Mouse (Mus musculus) MEL (cell line): Measurements from ENCODE around the gene Creb3. TPM values are rescaled to one million over a fixed set of nuclear protein-coding genes. Genes with fewer than 3 reads are reported as not detected.

Source experiments
- DNase-seq: peaks from one replicate; pipeline ENCODE4 v3.0.0; 2011; ENCODE audit warnings: low read depth, low spot score
- H3K27ac ChIP-seq: 2 replicates; pipeline ENCODE4 v1.5.1; 2012; ENCODE audit warnings: low read depth, mild to moderate bottlenecking, control low read depth, low read length, moderate library complexity; ENCODE audit not compliant: control insufficient read depth
- H3K27me3 ChIP-seq, 2 experiments: fragments of 150-350 bp in 1 of 2; sonication (generic) in 1 of 2; 2 replicates each; pipeline ENCODE4 v1.6.1; 2012; ENCODE audit warnings: low read length in 2 of 2, mild to moderate bottlenecking in 2 of 2, improper control_type of control experiment in 1 of 2, moderate library complexity in 1 of 2; ENCODE audit not compliant: insufficient read depth in 2 of 2, control insufficient read depth in 1 of 2
- H3K36me3 ChIP-seq, 2 experiments: 2 replicates each; pipeline ENCODE4 v1.6.1; 2012 to 2014; ENCODE audit warnings: low read length in 2 of 2, improper control_type of control experiment in 1 of 2, inconsistent platforms in 1 of 2, mild to moderate bottlenecking in 1 of 2; ENCODE audit not compliant: insufficient read depth in 2 of 2, control insufficient read depth in 1 of 2
- H3K4me1 ChIP-seq, 2 experiments: fragments of 150-350 bp in 1 of 2; sonication (generic) in 1 of 2; 2 replicates each; pipeline ENCODE4 v1.6.1; 2012; ENCODE audit warnings: low read length in 2 of 2, improper control_type of control experiment in 1 of 2, mild to moderate bottlenecking in 1 of 2; ENCODE audit not compliant: insufficient read depth in 2 of 2, control insufficient read depth in 1 of 2
- H3K4me3 ChIP-seq, 2 experiments: fragments of 150-350 bp in 1 of 2; sonication (generic) in 1 of 2; 2 replicates each; pipeline ENCODE4 v1.5.1; 2012; ENCODE audit warnings: low read depth in 2 of 2, low read length in 2 of 2, mild to moderate bottlenecking in 2 of 2, moderate library complexity in 2 of 2, control low read depth in 1 of 2, improper control_type of control experiment in 1 of 2; ENCODE audit not compliant: control insufficient read depth in 1 of 2, insufficient read depth in 1 of 2
- H3K79me2 ChIP-seq: 2 replicates; pipeline ENCODE4 v1.6.1; 2012; ENCODE audit warnings: mild to moderate bottlenecking, low read length, moderate library complexity; ENCODE audit not compliant: control insufficient read depth, poor library complexity, insufficient read depth
- H3K9ac ChIP-seq: 2 replicates; pipeline ENCODE4 v1.6.1; 2012; ENCODE audit warnings: low read depth, mild to moderate bottlenecking, control low read depth, low read length, moderate library complexity; ENCODE audit not compliant: control insufficient read depth, poor library complexity, severe bottlenecking
- H3K9me3 ChIP-seq: fragments of 150-350 bp; sonication (generic); replicated peaks from 2 replicates; pipeline ENCODE4 v1.6.1; 2012; ENCODE audit warnings: mild to moderate bottlenecking, low read length, improper control_type of control experiment, moderate library complexity; ENCODE audit not compliant: insufficient read depth
- CHD1 ChIP-seq: IDR thresholded peaks from 2 replicates; pipeline ENCODE4 v1.6.1; 2012; ENCODE audit warnings: low read depth, mild to moderate bottlenecking, inconsistent platforms, low read length, improper control_type of control experiment
- CTCF ChIP-seq, 3 experiments: IDR thresholded peaks in 2 of 3; conservative IDR thresholded peaks in 1 of 3; 2 replicates each; pipeline ENCODE4 v1.5.1; 2011 to 2012; ENCODE audit warnings: low read length in 3 of 3, low read depth in 2 of 3, mild to moderate bottlenecking in 2 of 3, improper control_type of control experiment in 1 of 3, inconsistent platforms in 1 of 3, mixed read lengths in 1 of 3, moderate library complexity in 1 of 3; ENCODE audit not compliant: control insufficient read depth in 1 of 3, insufficient read depth in 1 of 3, poor library complexity in 1 of 3, severe bottlenecking in 1 of 3
- E2F4 ChIP-seq: IDR thresholded peaks from 2 replicates; pipeline ENCODE4 v1.6.1; 2011; ENCODE audit warnings: low read depth, low read length, improper control_type of control experiment, borderline replicate concordance
- EP300 ChIP-seq, 2 experiments: IDR thresholded peaks; 2 replicates each; pipeline ENCODE4 v1.6.1; 2011; ENCODE audit warnings: improper control_type of control experiment in 2 of 2, low read length in 2 of 2, low read depth in 1 of 2, mild to moderate bottlenecking in 1 of 2
- GATA1 ChIP-seq: IDR thresholded peaks from 2 replicates; pipeline ENCODE4 v1.6.1; 2011; ENCODE audit warnings: low read depth, low read length, improper control_type of control experiment
- JUND ChIP-seq: IDR thresholded peaks from 2 replicates; pipeline ENCODE4 v1.6.1; 2011; ENCODE audit warnings: low read depth, mild to moderate bottlenecking, improper control_type of control experiment, low read length
- KAT2A ChIP-seq: conservative IDR thresholded peaks from 2 replicates; pipeline ENCODE4 v1.6.1; 2012; ENCODE audit warnings: low read depth, low read length, improper control_type of control experiment, inconsistent platforms
- MAFK ChIP-seq: IDR thresholded peaks from 2 replicates; pipeline ENCODE4 v1.6.1; 2011; ENCODE audit warnings: low read depth, mild to moderate bottlenecking, low read length, improper control_type of control experiment, borderline replicate concordance
- MAZ ChIP-seq: IDR thresholded peaks from 2 replicates; pipeline ENCODE4 v1.6.1; 2012; ENCODE audit warnings: low read depth, mild to moderate bottlenecking, inconsistent platforms, low read length, improper control_type of control experiment
- MEF2A ChIP-seq: IDR thresholded peaks from 2 replicates; pipeline ENCODE4 v1.6.1; 2014; ENCODE audit warnings: low read depth, mild to moderate bottlenecking, inconsistent platforms, low read length, improper control_type of control experiment; ENCODE audit not compliant: poor library complexity, insufficient replicate concordance, severe bottlenecking; ENCODE audit errors: extremely low read depth
- MXI1 ChIP-seq: IDR thresholded peaks from 2 replicates; pipeline ENCODE4 v1.6.1; 2011; ENCODE audit warnings: mild to moderate bottlenecking, low read depth, low read length, improper control_type of control experiment
- MYB ChIP-seq: IDR thresholded peaks from 2 replicates; pipeline ENCODE4 v1.6.1; 2011; ENCODE audit warnings: mild to moderate bottlenecking, low read depth, low read length, improper control_type of control experiment
- MYC ChIP-seq: IDR thresholded peaks from 2 replicates; pipeline ENCODE4 v1.6.1; 2011; ENCODE audit warnings: low read depth, mild to moderate bottlenecking, low read length, improper control_type of control experiment, moderate library complexity
- NRF1 ChIP-seq: IDR thresholded peaks from 2 replicates; pipeline ENCODE4 v1.6.1; 2014; ENCODE audit warnings: low read depth, mild to moderate bottlenecking, inconsistent platforms, low read length, improper control_type of control experiment, moderate library complexity; ENCODE audit not compliant: poor library complexity, insufficient read depth, severe bottlenecking
- RCOR1 ChIP-seq: IDR thresholded peaks from 2 replicates; pipeline ENCODE4 v1.6.1; 2012; ENCODE audit warnings: low read depth, mild to moderate bottlenecking, inconsistent platforms, low read length, improper control_type of control experiment
- SMC3 ChIP-seq: IDR thresholded peaks from 2 replicates; pipeline ENCODE4 v1.6.1; 2011; ENCODE audit warnings: low read depth, low read length, improper control_type of control experiment
- TAL1 ChIP-seq: IDR thresholded peaks from 2 replicates; pipeline ENCODE4 v1.6.1; 2012; ENCODE audit warnings: mild to moderate bottlenecking, inconsistent platforms, low read length, moderate library complexity, mixed read lengths
- TCF12 ChIP-seq: IDR thresholded peaks from 2 replicates; pipeline ENCODE4 v1.6.1; 2014; ENCODE audit warnings: low read depth, mild to moderate bottlenecking, inconsistent platforms, low read length, improper control_type of control experiment, moderate library complexity
- polyA plus RNA-seq, 2 experiments: library from polyadenylated mRNA; stranded (reverse) in 1 of 2; unstranded in 1 of 2; fragments of >175 nt in 1 of 2; fragments of >200 nt in 1 of 2; gene quantifications; 2 replicates each; pipeline versions ENCODE4 v1.2.1 to v1.2.4; 2012; ENCODE audit warnings: low replicate concordance in 2 of 2, low read depth in 1 of 2; ENCODE audit not compliant: insufficient read length in 2 of 2, insufficient read depth in 1 of 2, missing spikeins in 1 of 2
- total RNA-seq: library from RNA; depleted of rRNA; stranded (reverse); fragments of 300-350 nt; gene quantifications from 2 replicates; pipeline ENCODE4 v1.2.3, GENCODE M21; 2012

Gene Creb3
- total and polyA plus RNA-seq, 3 experiments: 17.1 to 21.3 TPM; not detected in 1

- 0 out of 2 replicates have a peak, but pooled peaks have one; percentile 14 for TF ChIP-seq MXI1
- no peak for TF ChIP-seq SMC3
- no peak for TF ChIP-seq E2F4
- TF ChIP-seq MYC: no peak
- TF ChIP-seq MEF2A: no peak
- TF ChIP-seq MAZ: no peak
- no peak for TF ChIP-seq TAL1
- no peak for TF ChIP-seq MYB
- TF ChIP-seq NRF1: no peak
- peak; percentile 71 for TF ChIP-seq GATA1
- peak; percentile 25 to 37; a peak in 2 of 4 replicates for TF ChIP-seq EP300 (IDR thresholded peaks at IDR 0.05; ENCODE audit: low read depth in 1 of 2, low read length in 2 of 2)
- TF ChIP-seq RCOR1: peak; percentile 74; the same call in 1 of the 2 replicates
- TF ChIP-seq CHD1: no peak
Measured at GRCm38 (mm10) chr4:43515764-43516708, 46.1 kb upstream of the Creb3 start (continued).

- Histone ChIP-seq H3K4me1 (peaks cover 0 to 13% of the 10 kb centered on the region in 2 experiments), H3K27ac (no peak overlapping the region), H3K36me3 (peaks cover 0 to 11% of the 10 kb centered on the region in 2 experiments; a peak in 2 of 4 replicates), H3K27me3 (peaks cover 0 to under 1% of the 10 kb centered on the region in 2 experiments; a peak in 1 of 4 replicates), H3K9ac (no peak overlapping the region), H3K4me3 (no peak overlapping the region), H3K9me3 (no peaks in the 10 kb centered on the region), H3K79me2 (no peaks in the 10 kb centered on the region)
- no peak for TF ChIP-seq MAFK
- TF ChIP-seq MAZ: no peak
- no peak for TF ChIP-seq TCF12
- TF ChIP-seq JUND: no peak
- TF ChIP-seq NRF1: no peak
- no peak for TF ChIP-seq KAT2A
- no peak for TF ChIP-seq CTCF (IDR thresholded peaks at IDR 0.05 in 2 of 3, conservative IDR thresholded peaks at IDR 0.05 in 1 of 3; ENCODE audit: control insufficient read depth in 1 of 3, insufficient read depth in 1 of 3, low read depth in 2 of 3, low read length in 3 of 3, poor library complexity in 1 of 3, severe bottlenecking in 1 of 3)
- no peak for DNase-seq
Measured at GRCm38 (mm10) chr4:43519551-43519950, 42.6 kb upstream of the Creb3 start.
